Mouse (Mus musculus) liver, embryonic 14.5 days (tissue): ENCODE data around the gene Gimap3. TPM values are rescaled to one million over a fixed set of nuclear protein-coding genes. Genes with fewer than 3 reads are reported as not detected.

ENCODE experiments used
- ATAC-seq: fragments of 200-750 bp; cut with Nextera tagmentation; 2 replicates; pipeline ENCODE4 v1.8.0; 2017; ENCODE audit warnings: moderate number of reproducible peaks, mild to moderate bottlenecking, moderate library complexity; ENCODE audit not compliant: insufficient read depth
- DNase-seq, 3 experiments: peaks; one replicate each; pipeline ENCODE4 v3.0.0-alpha.2; 2012 to 2013; ENCODE audit warnings: low read depth in 3 of 3, low spot score in 3 of 3
- H3K27ac ChIP-seq: fragments of 300-500 bp; sonication (generic); 2 replicates; pipeline ENCODE4 v1.5.1; 2014; ENCODE audit warnings: moderate library complexity, mild to moderate bottlenecking, control low read depth, inconsistent platforms
- H3K27me3 ChIP-seq: fragments of 300-500 bp; sonication (generic); 2 replicates; pipeline ENCODE4 v1.6.1; 2014; ENCODE audit warnings: mild to moderate bottlenecking, low read length, moderate library complexity; ENCODE audit not compliant: control insufficient read depth, insufficient read depth
- H3K36me3 ChIP-seq: fragments of 300-500 bp; sonication (generic); replicated peaks from 2 replicates; pipeline ENCODE4 v1.6.1; 2014; ENCODE audit warnings: low read depth; ENCODE audit not compliant: control insufficient read depth, insufficient read depth
- H3K4me1 ChIP-seq, 2 experiments: fragments of 200-500 bp in 1 of 2; fragments of 300-500 bp in 1 of 2; sonication (generic) in 1 of 2; replicated peaks; 2 replicates each; pipeline ENCODE4 v1.6.1; 2012 to 2014; ENCODE audit warnings: antibody characterized with exemption in 1 of 2, inconsistent platforms in 1 of 2, low read length in 1 of 2; ENCODE audit not compliant: control insufficient read depth in 2 of 2, insufficient read depth in 2 of 2
- H3K4me2 ChIP-seq: fragments of 300-500 bp; sonication (generic); 2 replicates; pipeline ENCODE4 v1.6.1; 2014; ENCODE audit warnings: low read depth, mild to moderate bottlenecking, control low read depth, moderate library complexity
- H3K4me3 ChIP-seq, 2 experiments: fragments of 200-500 bp in 1 of 2; fragments of 300-500 bp in 1 of 2; sonication (generic) in 1 of 2; 2 replicates each; pipeline ENCODE4 v1.5.1; 2012 to 2014; ENCODE audit warnings: low read depth in 2 of 2, low read length in 2 of 2, mild to moderate bottlenecking in 2 of 2, control low read depth in 1 of 2, inconsistent platforms in 1 of 2, moderate library complexity in 1 of 2; ENCODE audit not compliant: insufficient read depth in 1 of 2
- H3K9ac ChIP-seq: fragments of 300-500 bp; sonication (generic); replicated peaks from 2 replicates; pipeline ENCODE4 v1.6.1; 2014; ENCODE audit warnings: mild to moderate bottlenecking, control low read depth, moderate library complexity
- H3K9me3 ChIP-seq: fragments of 300-500 bp; sonication (generic); 2 replicates; pipeline ENCODE4 v1.6.1; 2016; ENCODE audit warnings: low read length, mixed read lengths; ENCODE audit not compliant: control insufficient read depth
- CTCF ChIP-seq: IDR thresholded peaks from 2 replicates; pipeline ENCODE4 v1.5.1; 2016; ENCODE audit warnings: antibody characterized with exemption, low read depth, control low read depth
- EP300 ChIP-seq: IDR thresholded peaks from 2 replicates; pipeline ENCODE4 v1.6.1; 2016; ENCODE audit warnings: antibody characterized with exemption, low read depth
- WGBS: fragments of 180-500 bp; shearing (Covaris S2); extraction: QIAGEN DNeasy Blood & Tissue Kit; methylation state at CpG from one replicate; pipeline ENCODE4 v1.1.7; 2014; ENCODE audit not compliant: insufficient replicate concordance; 5-methylcytosine and 5-hydroxymethylcytosine counted together
- polyA plus RNA-seq, 2 experiments: library from polyadenylated mRNA; depleted of rRNA in 1 of 2; stranded (reverse) in 1 of 2; unstranded in 1 of 2; fragments of >200 nt; fragmentation: Nextera tagmentation in 1 of 2; extraction: Ambion mirVana in 1 of 2; gene quantifications; 2 replicates each; pipeline versions ENCODE4 v1.2.1 to v1.2.3; 2012 to 2014

Gene Gimap3
- polyA plus RNA-seq (2012; rRNA removed) (0.05 and 0.06 TPM in 2 replicates), polyA plus RNA-seq (2014; fragmentation: Nextera tagmentation; extraction: Ambion mirVana) (not detected in 2 replicates)

DNA sequence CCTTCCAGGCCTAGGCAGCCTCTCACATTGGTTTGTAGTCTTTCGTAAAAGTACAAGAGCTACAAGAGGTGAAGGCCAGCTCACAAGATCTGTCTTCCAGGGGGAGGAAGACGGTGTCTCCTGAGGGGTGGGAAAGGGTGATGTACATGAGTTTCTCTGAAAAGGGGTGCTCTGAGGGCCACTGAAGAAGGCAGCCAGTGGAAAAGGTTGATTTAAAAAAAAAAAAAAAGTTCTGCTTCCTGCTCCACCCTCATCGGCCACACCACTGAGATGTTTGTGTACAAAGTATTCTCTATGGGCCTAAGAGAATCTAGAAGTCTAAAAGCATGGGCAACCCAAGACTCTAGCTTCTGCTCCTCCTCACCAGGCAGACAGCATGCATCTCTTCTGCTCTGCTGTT, at the start of gene Gimap3:
Gimap3 (minus strand) TSS at position 156 of the 400 bp plus-strand sequence.
- no peak within 1 kb of the TSS for H3K27ac ChIP-seq
- ATAC-seq (no peak), DNase-seq (no peak)
- TF ChIP-seq CTCF, result no peak
- H3K9me3 ChIP-seq, result no peaks in the 10 kb centered on the region
- H3K4me3 ChIP-seq, result no peak within 1 kb of the TSS
- no peaks in the 10 kb centered on the region for H3K36me3 ChIP-seq
- 54% methylated on average over 3 of the region's 3 CpGs for WGBS
- peaks cover 0 to 5% of the 10 kb centered on the region in 2 experiments; a peak in 1 of 4 replicates for H3K4me1 ChIP-seq
- H3K4me2 ChIP-seq, result no peak within 1 kb of the TSS
- no peak within 1 kb of the TSS for H3K9ac ChIP-seq
- no peaks in the 10 kb centered on the region for H3K27me3 ChIP-seq

DNA sequence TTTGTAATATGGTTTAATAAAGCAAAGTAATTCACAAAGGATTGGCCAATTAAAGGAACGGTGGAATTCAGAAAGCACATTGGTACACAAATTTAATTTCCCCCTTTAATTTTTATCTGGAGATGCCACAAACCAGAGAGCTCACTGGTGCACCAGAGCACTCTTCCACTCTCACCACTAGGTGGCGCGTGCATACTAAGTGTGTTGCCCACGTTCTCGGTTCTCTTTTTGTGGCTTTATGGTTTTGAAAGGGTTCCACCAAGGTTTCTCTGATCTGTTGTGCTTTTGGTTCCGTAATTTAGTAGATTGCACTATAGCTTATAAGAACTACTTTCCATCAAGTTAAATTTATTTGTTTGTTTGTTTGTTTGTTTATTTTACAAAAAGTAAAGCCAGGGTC, 47.2 kb upstream of the Gimap3 start:
- no peaks in the 10 kb centered on the region for H3K9me3 ChIP-seq
- no peak overlapping the region for H3K27ac ChIP-seq
- no peak overlapping the region for H3K4me3 ChIP-seq
- no peaks in the 10 kb centered on the region for H3K27me3 ChIP-seq
- TF ChIP-seq EP300 (no peak), CTCF (peak; percentile 84)
- H3K9ac ChIP-seq, result no peak overlapping the region
- no peaks in the 10 kb centered on the region for H3K4me1 ChIP-seq
- peak; percentile 42 to 56 (median 51) for DNase-seq
- ATAC-seq, result no peak
- no peaks in the 10 kb centered on the region for H3K36me3 ChIP-seq
- WGBS, result 3% methylated on average over 6 of the region's 6 CpGs
- H3K4me2 ChIP-seq, result no peak overlapping the region

GRCm38 (mm10) chr6:48815013-48815412, 44.4 kb upstream of the Gimap3 start:
- no peak for ATAC-seq
- H3K4me2 ChIP-seq, result no peak overlapping the region
- no peak for DNase-seq
- no peak overlapping the region for H3K4me3 ChIP-seq
- no peaks in the 10 kb centered on the region for H3K4me1 ChIP-seq
- H3K36me3 ChIP-seq, result no peaks in the 10 kb centered on the region
- no peak overlapping the region for H3K27ac ChIP-seq
- no peaks in the 10 kb centered on the region for H3K9me3 ChIP-seq
- TF ChIP-seq EP300 (no peak), CTCF (peak; percentile 41; the same call in 1 of the 2 replicates)
- no peaks in the 10 kb centered on the region for H3K27me3 ChIP-seq
- no peak overlapping the region for H3K9ac ChIP-seq

DNA sequence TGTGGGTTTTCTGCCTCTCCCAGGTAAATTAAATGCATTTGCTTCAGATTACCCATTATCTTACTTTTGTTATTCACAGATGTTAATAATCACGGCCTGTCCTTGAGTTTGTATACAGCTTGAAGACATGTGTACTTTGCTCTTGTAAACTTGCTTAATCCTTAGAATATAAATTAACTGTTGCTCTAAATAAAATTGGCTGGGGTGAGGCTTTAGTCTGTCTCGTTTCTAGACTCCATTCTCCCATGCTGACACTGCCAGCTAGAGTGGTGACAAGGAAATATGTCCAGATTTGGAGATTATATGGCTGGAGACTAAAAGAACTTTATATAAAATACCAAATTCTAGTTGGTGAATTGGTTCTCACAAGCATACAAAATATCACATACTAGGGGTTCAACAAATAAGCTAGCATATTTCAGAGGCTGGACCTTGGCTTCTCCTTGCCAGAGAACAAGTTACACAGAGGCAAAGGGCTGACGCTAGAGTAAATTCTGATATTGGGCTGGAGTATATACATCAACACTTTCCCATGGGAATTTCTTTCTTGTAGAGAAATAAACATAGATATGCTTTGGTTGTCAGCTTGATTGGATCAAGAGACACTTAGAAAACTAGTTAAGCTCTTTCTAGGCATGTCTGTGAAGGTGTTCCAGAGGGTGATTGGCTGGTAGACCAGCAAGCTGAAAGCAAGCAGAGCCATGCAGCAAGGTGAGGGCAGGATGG, 39.0 kb upstream of the Gimap3 start:
- H3K4me3 ChIP-seq, result no peak overlapping the region
- H3K9ac ChIP-seq, result no peak overlapping the region
- DNase-seq (no peak), ATAC-seq (no peak)
- no peak for TF ChIP-seq EP300
- TF ChIP-seq CTCF, result no peak
- no peaks in the 10 kb centered on the region for H3K36me3 ChIP-seq
- H3K4me1 ChIP-seq, result no peaks in the 10 kb centered on the region
- no peaks in the 10 kb centered on the region for H3K9me3 ChIP-seq
- H3K4me2 ChIP-seq, result no peak overlapping the region
- H3K27ac ChIP-seq, result no peak overlapping the region
- 55% methylated on average over 3 of the region's 3 CpGs for whole genome bisulfite sequencing
- no peaks in the 10 kb centered on the region for H3K27me3 ChIP-seq

- DNase-seq (no peak), ATAC-seq (no peak)
- no peak for TF ChIP-seq EP300
- TF ChIP-seq CTCF, result no peak
- Histone ChIP-seq H3K9ac (no peak overlapping the region), H3K4me3 (no peak overlapping the region), H3K36me3 (no peaks in the 10 kb centered on the region), H3K9me3 (no peaks in the 10 kb centered on the region), H3K27ac (no peak overlapping the region), H3K4me2 (no peak overlapping the region), H3K4me1 (no peaks in the 10 kb centered on the region), H3K27me3 (no peaks in the 10 kb centered on the region)
- WGBS, result 59% methylated on average over 3 of the region's 3 CpGs
These were observed 36.1 kb upstream of the Gimap3 start for GRCm38 (mm10) chr6:48806746-48807145.
